Mouse (Mus musculus) urinary bladder, adult 2 months (tissue): ENCODE measurements at regions not wholly inside any gene's neighbourhood (a gene's known extent, or its start where the extent isn't known, plus 50 kb on each side); places are given as distances from the start of the nearest gene placed in this dataset.
A peak's percentile ranks its signal among the peaks of the same experiment; 100 is the strongest.

Source experiments
- DNase-seq: peaks from one replicate; pipeline ENCODE4 v3.0.0; 2022; ENCODE audit warnings: low spot score

DNA sequence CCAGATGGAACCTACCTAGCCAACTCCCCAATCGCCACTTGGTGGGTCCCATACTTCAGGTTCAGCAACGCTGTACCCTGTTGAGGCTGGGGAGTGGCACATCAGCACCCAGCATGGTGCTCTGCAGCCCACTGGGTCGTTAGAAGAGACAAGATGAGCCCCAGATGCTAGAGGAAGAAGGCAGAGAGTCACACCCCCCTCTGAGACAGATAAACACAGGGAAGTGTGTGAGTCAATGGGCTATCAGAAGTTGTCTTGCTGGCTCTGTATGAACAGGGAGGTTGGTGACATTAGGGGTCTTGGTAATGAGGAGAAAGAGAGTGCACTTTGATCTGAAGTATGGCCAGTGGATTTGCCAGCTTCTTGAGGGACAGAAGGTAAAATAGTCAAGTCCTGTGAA, 101.7 kb upstream of the Mki67 start:
- DNase-seq = no peak

DNA sequence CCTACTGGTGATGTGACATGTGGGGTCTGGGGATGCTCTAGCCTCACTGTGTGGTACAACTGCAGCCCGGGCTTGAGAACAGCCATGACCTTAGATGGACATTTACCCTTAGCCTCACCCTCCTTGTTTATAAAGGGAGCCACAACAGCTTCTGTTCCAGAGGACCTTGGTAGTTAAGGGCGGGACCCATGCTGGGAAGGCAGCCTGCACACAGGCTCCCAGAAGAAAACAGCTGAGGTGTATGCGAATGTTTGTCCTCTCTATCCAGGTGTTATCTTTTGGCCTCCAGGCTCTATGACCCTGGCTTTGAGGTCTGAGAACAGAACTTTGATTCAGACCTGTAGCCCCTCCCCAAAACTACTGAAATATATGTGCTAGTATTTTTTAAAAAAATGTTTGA, 102.1 kb upstream of the Mki67 start:
- no peak for DNase-seq

DNA sequence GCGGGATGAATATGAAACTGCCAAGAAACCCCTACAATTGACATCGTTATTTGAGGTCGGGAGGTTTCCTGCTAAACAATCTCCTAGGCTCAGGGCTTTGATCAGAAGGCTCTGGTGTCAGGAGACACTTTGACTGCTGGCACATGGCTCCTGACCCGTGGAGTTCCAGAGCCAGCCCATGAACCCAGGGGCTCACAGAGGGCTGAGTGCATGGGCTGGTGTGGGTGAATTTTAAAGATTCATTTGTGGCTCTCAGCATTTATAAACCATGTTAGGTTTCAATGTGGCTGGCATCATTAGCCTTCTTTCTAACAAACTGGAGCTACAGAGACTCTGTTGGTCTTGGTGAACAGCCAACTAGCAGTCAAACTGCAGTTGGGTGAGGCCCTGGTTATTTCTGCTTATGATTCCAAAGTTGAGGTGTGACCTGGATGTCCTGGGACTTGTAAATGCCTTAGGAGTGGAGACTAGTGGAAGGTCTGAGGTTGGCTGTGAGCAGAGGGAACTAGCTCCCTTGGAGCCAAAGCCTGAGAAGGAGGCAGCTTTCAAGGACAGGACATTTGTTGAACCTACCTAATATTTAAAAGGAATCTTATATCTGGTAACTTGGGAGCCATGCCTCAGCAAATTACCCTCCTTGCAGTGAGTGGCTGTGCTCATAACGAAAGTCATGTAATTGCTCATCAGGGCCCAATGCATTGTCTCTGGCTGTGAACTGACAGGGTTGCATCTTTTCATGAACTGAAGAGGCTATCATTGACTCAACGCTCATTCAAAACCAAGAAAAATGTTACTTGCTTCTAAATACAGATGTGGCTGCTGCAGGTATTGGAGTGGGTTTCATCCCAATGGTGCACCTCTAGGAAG, 108.0 kb upstream of the Mki67 start:
- DNase-seq = no peak

DNA sequence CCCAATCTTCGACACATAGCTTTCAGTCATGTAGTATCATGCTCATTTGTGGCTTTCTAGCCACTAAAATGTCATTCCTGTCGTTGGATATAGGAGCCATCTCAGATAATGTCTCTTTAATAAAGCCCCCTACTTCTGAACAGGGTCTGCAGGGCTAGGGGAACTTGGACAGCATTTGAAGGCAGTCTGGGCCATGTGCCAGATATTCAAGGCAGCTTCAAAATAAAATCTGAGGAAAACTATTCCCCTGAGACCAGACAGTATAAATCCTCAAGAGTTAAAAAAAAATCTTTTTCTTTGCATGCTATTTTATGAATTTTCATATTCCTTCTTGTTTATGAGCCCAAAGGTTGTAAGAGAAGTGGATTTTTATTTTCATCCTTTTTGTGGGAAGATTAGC, 113.1 kb upstream of the Mki67 start:
- no peak for DNase-seq

DNA sequence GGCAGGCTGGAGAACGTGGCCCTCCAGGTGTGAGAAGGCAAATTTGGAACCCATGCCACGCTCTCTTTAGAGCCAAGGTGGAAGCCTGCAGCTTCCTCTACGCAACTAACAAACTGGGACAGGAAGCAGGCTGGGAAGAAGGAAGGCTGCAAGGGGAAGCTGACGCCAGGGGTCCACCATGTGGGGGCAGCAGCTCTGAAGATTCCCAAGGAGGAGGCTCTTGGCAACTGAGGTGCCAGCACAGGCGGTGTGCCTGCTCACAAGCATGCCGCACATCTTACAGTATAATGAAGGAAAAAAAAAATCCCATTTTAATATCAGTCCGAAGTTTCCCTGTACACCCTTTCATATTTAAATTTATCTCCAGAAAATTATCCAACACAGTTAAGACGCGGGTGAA, 117.3 kb upstream of the Mki67 start:
- DNase-seq = no peak

DNA sequence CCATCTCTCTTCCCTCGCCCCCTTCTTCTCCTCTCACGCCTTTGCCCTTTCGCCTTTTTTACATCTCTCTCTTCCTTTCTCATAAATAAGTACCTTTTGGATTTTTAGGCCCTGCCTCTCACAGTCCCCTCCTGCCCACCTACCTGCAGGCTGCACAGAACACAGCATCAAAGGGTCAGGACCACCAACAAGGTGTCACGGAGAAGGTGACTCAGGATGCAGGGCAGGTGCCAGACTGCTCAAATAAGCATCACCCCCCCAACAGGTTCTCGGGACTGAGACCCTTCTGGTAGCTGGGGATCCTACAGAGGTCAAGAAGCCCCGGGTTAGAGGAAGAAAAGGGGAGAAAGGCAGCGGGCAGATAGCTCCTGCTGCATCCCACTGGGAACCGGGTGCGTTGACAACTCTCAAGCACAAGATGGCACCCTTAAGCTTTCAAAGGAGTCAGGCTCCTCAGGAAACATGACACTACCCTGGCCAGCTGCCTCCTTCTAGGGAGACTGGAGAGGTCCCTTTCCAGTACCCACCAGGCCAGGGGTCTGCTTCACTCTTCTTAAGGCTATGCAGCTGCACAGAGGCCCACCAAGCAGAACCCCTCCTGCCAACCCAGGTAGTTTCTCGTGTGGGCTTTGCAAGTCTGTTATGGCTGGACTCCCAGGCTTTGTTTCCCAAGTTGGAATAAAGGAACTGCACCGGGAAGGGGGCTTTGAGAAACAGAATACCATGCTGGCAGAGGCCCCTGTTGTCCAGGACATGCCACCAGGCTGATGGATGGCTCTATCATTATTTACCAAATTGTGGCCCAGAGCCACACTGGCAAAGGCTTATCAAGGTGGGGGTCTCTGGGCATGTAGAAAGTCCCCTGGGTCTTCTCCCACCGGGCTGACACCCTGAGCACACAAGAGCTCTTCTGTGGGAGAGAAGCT, 120.9 kb upstream of the Mki67 start:
- peak; percentile 31 for DNase-seq

DNA sequence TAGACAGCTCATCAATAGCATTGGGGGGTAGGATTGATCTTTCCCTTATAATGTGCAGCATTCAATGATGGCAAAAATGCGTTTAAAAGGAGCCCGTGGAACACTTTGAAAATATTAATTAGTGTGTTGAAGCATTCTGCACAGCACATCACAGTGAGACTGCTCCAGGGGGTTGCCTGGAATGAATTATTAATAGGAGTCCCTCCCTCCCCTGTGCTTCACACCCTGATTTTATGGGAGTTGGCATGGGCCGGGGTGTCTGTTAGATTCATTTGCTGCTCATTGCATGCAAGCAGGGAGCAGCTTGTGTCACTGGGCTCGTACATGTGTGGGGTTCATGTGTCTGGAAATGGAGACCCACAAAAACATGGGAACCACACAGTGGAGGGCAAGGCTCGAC, 127.9 kb upstream of the Mki67 start:
- no peak for DNase-seq

DNA sequence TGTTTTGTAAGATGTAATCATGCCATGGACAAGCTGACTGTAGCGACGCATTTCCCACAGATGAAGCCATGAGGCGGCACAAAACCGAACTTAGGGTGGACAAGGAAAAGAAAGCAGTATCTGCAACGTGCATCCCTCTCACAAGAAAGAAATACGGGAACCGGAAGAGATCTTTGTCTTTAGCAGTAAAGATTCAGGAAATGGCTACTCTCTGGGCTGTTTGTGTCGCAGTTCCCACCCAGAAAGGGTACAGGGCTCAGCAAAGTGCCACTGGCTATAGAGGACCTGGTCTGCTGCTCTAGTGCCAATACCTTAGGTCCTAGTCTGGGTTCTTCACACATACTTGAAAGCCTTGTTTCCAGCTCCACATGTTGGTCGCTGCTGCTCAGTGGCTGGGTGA, 131.1 kb upstream of the Mki67 start:
- no peak for DNase-seq

DNA sequence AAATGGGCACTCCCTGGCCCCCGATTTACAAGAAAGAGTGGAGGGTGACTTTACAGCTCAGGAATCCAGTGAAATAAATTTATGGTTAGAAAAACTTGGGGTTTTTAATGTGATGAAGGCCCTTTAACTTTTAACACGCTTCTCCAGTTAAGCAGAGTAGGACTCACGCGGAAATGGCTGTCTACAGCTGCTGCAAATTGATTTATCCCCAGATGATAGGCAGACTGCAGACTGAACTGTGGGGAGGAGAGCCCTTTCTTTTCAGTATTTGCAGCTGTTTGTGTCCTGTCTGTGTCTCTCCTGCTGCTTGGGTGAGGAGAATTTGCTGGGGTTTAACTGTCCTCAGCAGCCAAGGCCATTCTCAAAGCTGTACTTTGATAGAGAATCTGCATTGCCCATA, 132.0 kb upstream of the Mki67 start:
- DNase-seq = no peak

DNA sequence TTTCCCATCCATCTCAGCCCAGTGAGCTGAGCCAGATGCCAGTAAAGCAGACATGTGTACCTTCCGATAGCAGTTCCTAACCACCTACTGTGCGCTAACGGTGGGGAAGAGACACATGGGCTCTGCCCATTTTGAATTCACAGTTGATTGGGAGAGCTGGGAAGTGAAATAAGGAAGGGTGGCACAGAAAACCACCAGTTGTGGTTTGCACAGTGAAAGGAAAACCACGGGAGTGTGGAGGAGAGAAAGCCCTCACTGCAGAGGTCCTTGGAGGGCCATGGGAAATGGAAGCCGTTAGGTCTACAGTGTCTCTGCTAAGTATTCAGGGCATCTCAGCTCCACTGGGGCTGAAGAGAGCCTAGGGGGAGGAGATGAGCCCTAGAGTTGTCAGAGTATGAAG, 132.7 kb upstream of the Mki67 start:
- no peak for DNase-seq

DNA sequence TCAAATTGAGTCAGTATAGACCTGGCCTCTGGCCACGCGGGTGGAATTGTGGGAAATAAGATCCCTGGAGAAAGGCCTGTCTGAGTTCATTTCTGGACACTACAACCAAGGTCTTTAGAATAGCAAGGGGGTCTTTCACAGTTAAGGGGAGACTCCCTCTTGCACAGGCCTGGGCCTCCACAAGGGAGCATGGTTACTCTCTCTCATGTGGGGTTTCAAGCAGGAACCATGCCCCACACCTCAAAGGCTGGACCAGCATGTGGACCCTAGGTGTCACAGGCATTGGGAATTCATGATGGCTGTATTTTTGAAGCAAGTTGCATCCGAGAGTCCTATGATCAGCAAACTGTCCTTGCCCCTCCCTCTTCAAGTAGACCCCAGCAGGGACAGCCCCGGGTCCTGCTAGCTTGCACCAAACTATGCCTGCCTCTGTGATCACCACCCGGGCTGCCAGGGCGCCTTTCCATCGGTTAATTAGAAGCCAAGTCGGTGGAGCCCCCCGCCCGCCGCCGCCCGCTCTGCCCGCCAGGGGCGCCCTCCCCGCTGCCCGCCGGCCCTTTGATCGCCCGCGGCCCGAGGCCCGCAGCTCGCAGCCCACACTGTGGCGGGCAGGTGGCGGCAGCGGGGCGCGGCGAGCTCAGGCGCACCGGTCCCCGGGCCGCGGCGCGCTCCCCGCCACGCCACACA, 137.1 kb upstream of the Mki67 start:
- DNase-seq = no peak

DNA sequence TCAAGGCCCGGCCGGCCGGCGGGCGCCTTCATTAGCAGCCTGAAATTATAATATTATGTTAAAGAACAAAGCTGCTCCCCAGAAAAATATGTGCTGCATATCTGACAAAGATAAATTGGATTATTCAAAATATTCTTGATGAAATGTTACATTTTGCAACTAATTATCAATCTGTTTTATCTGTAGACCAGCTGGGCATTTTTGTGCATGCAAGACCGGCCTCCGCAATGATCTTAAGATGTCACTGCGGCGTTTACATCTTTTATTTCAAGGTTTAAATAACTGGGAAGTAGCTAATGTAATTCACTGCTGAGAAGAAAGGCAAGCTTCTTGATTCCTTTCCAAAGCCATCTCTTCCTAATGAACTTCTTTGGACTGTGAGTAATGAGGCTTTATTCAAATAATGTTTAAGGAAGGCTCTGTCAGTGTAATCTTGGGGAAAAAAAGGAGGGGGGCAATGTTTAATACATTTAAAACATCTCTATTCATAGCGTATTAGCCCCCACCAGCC, 137.7 kb upstream of the Mki67 start:
- no peak for DNase-seq

DNA sequence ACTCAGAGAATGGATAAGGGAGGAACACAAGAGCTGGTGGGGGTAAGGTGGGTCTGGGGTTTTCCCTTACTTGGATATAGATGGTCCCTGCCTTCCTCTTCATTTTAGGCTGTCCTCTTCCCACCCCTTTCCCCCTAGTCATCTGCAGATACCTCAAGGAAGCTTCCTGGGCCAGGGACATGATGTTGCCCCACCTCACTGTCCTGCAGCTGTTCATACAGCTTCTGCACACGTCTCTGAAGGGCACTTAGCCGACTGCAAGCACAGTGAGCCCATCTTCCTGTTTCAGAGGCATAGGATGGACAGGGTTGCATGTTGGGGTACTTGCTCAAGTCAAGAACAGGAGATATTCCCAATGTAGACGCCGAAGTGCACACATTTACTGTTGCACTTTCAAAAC, 144.1 kb upstream of the Mki67 start:
- no peak for DNase-seq

DNA sequence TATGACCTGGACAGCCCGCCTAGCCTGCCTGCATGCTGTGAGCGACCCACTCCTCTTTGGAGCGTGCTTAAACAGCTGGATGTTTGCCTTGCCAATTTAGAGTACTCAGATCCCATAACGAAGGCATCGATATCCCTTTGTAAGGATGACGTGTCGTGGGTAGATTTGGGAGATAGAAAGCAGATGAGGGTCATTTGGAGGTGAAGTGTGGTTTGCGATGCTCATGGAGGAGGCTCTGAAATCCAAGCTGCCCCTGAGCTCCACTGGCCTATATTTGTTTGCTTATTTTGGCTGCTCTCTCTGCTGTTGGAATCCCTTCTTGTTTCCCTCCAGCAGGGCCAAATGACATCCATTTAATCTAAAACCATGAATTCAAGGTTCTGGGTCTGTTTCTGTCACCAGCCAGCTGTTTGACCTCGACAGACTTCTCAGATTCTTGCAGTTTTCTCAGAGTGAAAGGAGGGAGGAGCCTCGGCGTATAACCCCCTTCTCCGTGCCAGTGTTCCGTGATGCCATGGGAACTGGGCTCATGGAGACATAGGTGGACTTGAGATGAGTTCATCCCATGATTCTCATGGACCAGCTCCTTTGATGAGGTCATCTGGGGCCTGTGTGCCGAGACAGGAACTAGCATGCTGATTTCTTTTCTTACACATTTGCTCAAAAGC, 144.7 kb upstream of the Mki67 start:
- DNase-seq = no peak

DNA sequence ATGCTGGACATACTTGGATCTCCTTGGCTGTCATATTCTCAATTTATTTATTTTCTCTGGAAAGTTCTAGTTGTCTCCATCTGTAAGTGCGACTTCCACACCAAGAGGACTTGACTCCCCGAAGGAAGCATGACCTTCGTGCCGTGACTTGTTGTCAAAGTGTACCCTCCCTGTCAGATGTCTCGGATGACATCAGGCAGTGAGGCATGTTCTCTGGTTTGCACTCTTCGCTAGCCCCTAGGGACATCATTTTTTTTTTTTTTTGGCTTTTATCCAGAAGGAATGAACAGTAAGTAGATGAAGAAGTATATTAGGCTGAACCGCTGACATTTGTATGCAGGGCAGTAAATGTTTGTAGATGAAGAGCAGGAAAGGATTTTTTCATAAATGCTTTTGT, 145.2 kb upstream of the Mki67 start:
- no peak for DNase-seq

DNA sequence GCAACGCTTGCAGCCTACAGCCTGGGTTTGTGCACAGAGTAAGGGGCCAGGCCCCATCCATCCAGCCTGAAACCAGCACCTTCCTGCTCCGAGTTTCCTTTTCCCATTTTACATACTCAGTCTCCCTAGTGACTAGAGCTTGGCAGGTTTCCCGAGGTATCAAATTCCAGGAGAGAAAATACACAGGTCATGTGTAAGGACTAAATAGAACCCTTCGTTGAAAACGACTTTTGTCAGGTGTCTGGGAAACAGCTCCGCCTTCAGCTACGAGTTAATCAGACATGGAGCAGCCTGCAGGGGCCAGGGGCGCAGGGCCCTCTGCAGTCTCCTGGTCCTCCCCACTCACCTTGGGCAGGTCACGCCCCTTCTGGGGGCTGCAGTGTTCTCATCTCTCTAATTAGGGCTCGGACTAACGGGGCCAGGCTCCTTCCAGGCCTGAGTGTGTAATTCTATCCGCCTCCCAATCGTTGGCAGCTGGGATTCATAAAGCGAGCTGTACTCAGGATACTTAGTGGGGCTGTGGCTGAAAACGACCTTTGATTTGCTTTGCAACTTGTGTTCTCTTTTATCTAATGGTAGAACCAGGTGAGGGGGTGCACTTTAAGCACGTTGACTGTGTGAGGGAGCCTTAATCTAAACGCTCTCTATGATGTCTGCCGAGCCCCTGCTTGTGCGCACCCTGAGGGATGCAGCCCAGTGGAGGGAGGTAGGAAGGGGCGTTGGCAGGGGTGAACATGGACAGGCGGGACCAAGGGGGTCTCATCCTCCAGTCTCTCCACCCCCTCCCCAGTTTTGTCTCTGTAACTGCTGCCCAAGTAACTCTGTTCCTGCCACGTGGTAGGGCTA, 147.6 kb upstream of the Mki67 start:
- no peak for DNase-seq

DNA sequence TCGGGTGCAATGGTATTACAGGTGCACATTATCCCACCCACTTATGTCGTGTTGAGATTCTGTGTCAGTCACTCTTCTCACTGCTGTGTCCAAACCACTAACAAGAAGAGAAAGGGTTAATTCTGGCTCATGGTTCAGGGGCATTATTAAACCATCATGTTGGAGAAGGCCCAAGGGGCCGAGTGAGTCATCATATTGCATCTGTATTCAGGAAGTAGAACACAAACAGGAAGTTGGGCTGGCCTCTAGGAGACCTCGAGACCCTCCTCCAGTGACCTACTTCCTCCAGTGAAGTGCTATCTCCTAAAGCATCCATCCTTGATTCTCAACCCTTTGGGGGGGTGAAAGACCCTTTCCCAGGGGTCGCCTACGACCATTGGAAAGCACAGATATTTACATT, 154.8 kb upstream of the Mki67 start:
- no peak for DNase-seq

DNA sequence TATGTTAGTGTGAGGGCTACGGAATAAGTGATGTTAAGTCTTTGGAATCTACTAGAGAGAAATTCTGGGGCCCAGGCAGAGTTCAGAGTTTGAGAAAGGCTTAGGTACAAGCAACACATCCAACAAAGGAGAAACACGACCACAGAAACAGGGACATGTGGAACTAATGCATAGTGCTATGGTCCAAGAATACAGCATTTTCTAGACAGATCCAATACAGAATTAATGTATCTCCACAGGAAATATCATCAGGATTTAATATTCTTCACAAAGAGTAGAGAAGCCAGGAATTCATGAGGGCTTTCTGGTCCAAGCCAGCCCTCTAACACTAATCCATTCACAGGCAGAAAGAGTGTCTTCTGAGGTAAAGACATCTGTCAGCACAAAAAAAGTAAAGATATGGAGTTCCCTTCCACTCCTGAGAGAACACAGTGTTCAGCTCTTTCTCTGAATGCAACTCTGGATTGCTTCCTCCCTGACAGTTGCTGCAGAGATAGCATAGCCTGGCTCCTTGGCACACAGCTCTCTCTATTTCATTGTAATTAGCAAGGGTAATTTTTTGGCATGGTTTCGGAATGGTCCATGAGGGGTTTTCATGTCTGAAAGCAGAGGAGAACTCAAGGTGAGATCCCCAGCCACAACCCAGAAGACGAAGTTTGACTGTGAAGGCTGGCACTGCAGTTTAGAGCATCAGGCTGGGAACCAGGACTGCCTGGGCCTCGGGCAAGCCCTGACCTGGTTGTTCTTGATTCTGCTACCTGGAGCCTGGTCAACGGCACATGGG, 161.1 kb upstream of the Mki67 start:
- no peak for DNase-seq

DNA sequence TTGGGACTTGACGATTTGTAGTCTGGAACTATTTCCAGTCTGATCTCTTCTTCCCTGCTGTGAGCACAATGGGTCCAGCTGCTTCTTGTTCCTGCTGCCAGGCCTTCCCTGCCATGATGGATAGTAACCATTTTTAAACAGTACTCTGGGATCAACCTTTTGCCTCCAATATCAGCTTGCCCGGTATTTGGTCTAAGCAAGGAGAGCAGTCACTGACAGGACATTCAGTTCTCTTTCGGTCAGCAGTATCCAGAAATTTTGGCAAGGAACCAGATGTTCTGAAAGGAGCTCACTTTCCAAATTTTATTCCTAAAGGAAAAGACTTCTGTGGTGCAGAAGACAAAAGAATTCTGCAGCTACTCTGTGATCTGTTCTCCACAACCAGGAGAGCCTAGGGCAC, 162.6 kb upstream of the Mki67 start:
- DNase-seq = no peak

DNA sequence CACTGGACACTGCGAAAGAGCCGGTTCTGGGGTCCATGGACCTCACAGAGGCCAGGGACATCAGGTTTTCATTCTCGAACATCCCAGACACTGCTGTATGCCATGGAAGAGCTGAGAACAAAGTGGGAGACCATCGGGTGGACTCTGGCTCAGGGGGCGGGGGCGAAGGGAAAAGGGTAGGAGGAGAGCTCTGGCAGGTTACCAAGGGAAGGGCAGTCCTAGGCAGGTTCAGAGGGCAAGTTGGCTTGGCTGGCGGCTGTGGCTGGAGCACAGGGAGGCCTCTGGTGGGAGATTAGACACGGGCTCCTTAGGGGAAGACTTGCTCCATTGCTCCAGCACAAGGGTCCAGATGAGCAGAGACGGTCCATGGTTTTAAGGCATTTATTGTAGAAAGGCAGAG, 164.3 kb upstream of the Mki67 start:
- no peak for DNase-seq
